Mouse (Mus musculus) right cerebral cortex, adult 2 months (tissue): ENCODE results near the gene Clec4n.
"Not testable (repeated sequence)": the region's sequence is repeated elsewhere in the genome, so short reads cannot be mapped to it uniquely, and the experiment has no call there.

Experiments used
- DNase-seq, 2 experiments: peaks; one replicate each; pipeline ENCODE4 v3.0.0; 2021 to 2022; ENCODE audit warnings: low spot score in 2 of 2

Gene Clec4n

GRCm38 (mm10) chr6:123292751-123293400, 63.2 kb downstream of the Clec4n start:
- DNase-seq: no peak

GRCm38 (mm10) chr6:123293509-123293908, 63.9 kb downstream of the Clec4n start:
- not testable (repeated sequence) for DNase-seq
